Mouse (Mus musculus) midbrain, embryonic 11.5 days (tissue): ENCODE results near the gene 1700028K03Rik. TPM values are rescaled to one million over a fixed set of nuclear protein-coding genes. Genes with fewer than 3 reads are reported as not detected.

ENCODE experiments used
- ATAC-seq: fragments of 200-750 bp; cut with Nextera tagmentation; 2 replicates; pipeline ENCODE4 v1.8.0; 2017; ENCODE audit warnings: moderate TSS enrichment, moderate library complexity; ENCODE audit not compliant: low FRiP score
- DNase-seq: peaks from one replicate; pipeline ENCODE4 v3.0.0; 2015; ENCODE audit warnings: low spot score; ENCODE audit errors: missing footprints
- H3K27ac ChIP-seq: fragments of 300-500 bp; sonication (generic); 2 replicates; pipeline ENCODE4 v1.5.1; 2014; ENCODE audit warnings: low read depth, low read length
- H3K27me3 ChIP-seq: fragments of 300-500 bp; sonication (generic); 2 replicates; pipeline ENCODE4 v1.6.1; 2014; ENCODE audit warnings: mild to moderate bottlenecking, low read length, moderate library complexity, mixed read lengths; ENCODE audit not compliant: control insufficient read depth, insufficient read depth
- H3K36me3 ChIP-seq: fragments of 300-500 bp; sonication (generic); 2 replicates; pipeline ENCODE4 v1.6.1; 2014; ENCODE audit warnings: mild to moderate bottlenecking, low read length, moderate library complexity, mixed read lengths; ENCODE audit not compliant: control insufficient read depth, insufficient read depth
- H3K4me1 ChIP-seq: fragments of 300-500 bp; sonication (generic); 2 replicates; pipeline ENCODE4 v1.6.1; 2014; ENCODE audit warnings: low read length; ENCODE audit not compliant: control insufficient read depth, insufficient read depth
- H3K4me2 ChIP-seq: fragments of 300-500 bp; sonication (generic); 2 replicates; pipeline ENCODE4 v1.6.1; 2014; ENCODE audit warnings: mild to moderate bottlenecking, moderate library complexity
- H3K4me3 ChIP-seq: fragments of 300-500 bp; sonication (generic); 2 replicates; pipeline ENCODE4 v1.5.1; 2014; ENCODE audit warnings: low read depth, low read length
- H3K9ac ChIP-seq: fragments of 300-500 bp; sonication (generic); 2 replicates; pipeline ENCODE4 v1.6.1; 2014; ENCODE audit warnings: low read length
- H3K9me3 ChIP-seq: fragments of 300-500 bp; sonication (generic); 2 replicates; pipeline ENCODE4 v1.6.1; 2016; ENCODE audit warnings: low read length; ENCODE audit not compliant: control insufficient read depth
- WGBS: fragments of 180-500 bp; shearing (Covaris S2); extraction: QIAGEN DNeasy Blood & Tissue Kit; methylation state at CpG from one replicate; pipeline ENCODE4 v1.1.7; 2014; 5-methylcytosine and 5-hydroxymethylcytosine counted together
- polyA plus RNA-seq: library from polyadenylated mRNA; unstranded; fragments of >200 nt; fragmentation: Nextera tagmentation; extraction: Ambion mirVana; gene quantifications from 2 replicates; pipeline ENCODE4 v1.2.1, GENCODE M21; 2014

1700028K03Rik gene
- 0.19 and 0.22 TPM in 2 replicates for polyA plus RNA-seq

- Histone ChIP-seq H3K9ac (no peak within 1 kb of the TSS), H3K4me3 (no peak within 1 kb of the TSS), H3K4me1 (no peaks in the 10 kb centered on the region), H3K4me2 (no peak within 1 kb of the TSS), H3K27me3 (no peaks in the 10 kb centered on the region), H3K27ac (no peak within 1 kb of the TSS), H3K36me3 (no peaks in the 10 kb centered on the region), H3K9me3 (no peaks in the 10 kb centered on the region)
- DNase-seq (no peak), ATAC-seq (no peak)
- 75% methylated on average over 15 of the region's 15 CpGs for WGBS
Measured at GRCm38 (mm10) chr5:107534581-107534980, at the start of gene 1700028K03Rik. Gene 1700028K03Rik (plus strand): TSS chr5:107534709.

GRCm38 (mm10) chr5:107488996-107489395, 45.5 kb upstream of the 1700028K03Rik start:
- Histone ChIP-seq H3K27ac (no peak overlapping the region), H3K4me1 (no peaks in the 10 kb centered on the region), H3K36me3 (no peaks in the 10 kb centered on the region), H3K4me3 (no peak overlapping the region), H3K4me2 (no peak overlapping the region), H3K9ac (no peak overlapping the region), H3K27me3 (no peaks in the 10 kb centered on the region), H3K9me3 (no peaks in the 10 kb centered on the region)
- no peak for DNase-seq
- peak; percentile 33; the same call in 1 of the 2 replicates for ATAC-seq
- 83% methylated on average over 4 of the region's 4 CpGs for WGBS

- WGBS = 77% methylated on average over 9 of the region's 9 CpGs
- Histone ChIP-seq H3K4me3 (no peak overlapping the region), H3K4me2 (no peak overlapping the region), H3K27ac (no peak overlapping the region), H3K4me1 (no peaks in the 10 kb centered on the region), H3K9ac (no peak overlapping the region), H3K36me3 (no peaks in the 10 kb centered on the region), H3K27me3 (no peaks in the 10 kb centered on the region), H3K9me3 (no peaks in the 10 kb centered on the region)
- no peak for ATAC-seq
- no peak for DNase-seq
Measured at GRCm38 (mm10) chr5:107491036-107491435, 43.5 kb upstream of the 1700028K03Rik start.

GRCm38 (mm10) chr5:107492471-107492870, 42.0 kb upstream of the 1700028K03Rik start:
- WGBS = 91% methylated on average over 2 of the region's 2 CpGs

GRCm38 (mm10) chr5:107494759-107495158, 39.8 kb upstream of the 1700028K03Rik start:
- no peaks in the 10 kb centered on the region for H3K27me3 ChIP-seq
- DNase-seq (no peak), ATAC-seq (no peak)
- H3K9ac ChIP-seq = no peak overlapping the region
- no peak overlapping the region for H3K4me2 ChIP-seq
- H3K27ac ChIP-seq = no peak overlapping the region
- H3K9me3 ChIP-seq = no peaks in the 10 kb centered on the region
- no peaks in the 10 kb centered on the region for H3K36me3 ChIP-seq
- H3K4me1 ChIP-seq = peaks cover 10% of the 10 kb centered on the region; the same call in 1 of the 2 replicates
- over 99% methylated on average over 5 of the region's 5 CpGs for WGBS
- H3K4me3 ChIP-seq = no peak overlapping the region

More at GRCm38 (mm10) chr5:107492471-107492870, 42.0 kb upstream of the 1700028K03Rik start:
- Histone ChIP-seq H3K27me3 (no peaks in the 10 kb centered on the region), H3K9ac (no peak overlapping the region), H3K4me1 (peaks cover 1% of the 10 kb centered on the region; the same call in 1 of the 2 replicates), H3K9me3 (no peaks in the 10 kb centered on the region), H3K27ac (no peak overlapping the region), H3K4me2 (no peak overlapping the region), H3K36me3 (no peaks in the 10 kb centered on the region), H3K4me3 (no peak overlapping the region)
- ATAC-seq (no peak), DNase-seq (no peak)

GRCm38 (mm10) chr5:107496047-107496446, 38.5 kb upstream of the 1700028K03Rik start:
- WGBS = 84% methylated on average over 2 of the region's 2 CpGs
- Histone ChIP-seq H3K36me3 (no peaks in the 10 kb centered on the region), H3K27me3 (no peaks in the 10 kb centered on the region), H3K4me1 (peaks cover 10% of the 10 kb centered on the region; the same call in 1 of the 2 replicates), H3K27ac (no peak overlapping the region; the same call in 1 of the 2 replicates), H3K9me3 (no peaks in the 10 kb centered on the region), H3K4me2 (no peak overlapping the region), H3K9ac (no peak overlapping the region), H3K4me3 (no peak overlapping the region)
- ATAC-seq (no peak), DNase-seq (peak; percentile 83)

- no peaks in the 10 kb centered on the region for H3K36me3 ChIP-seq
- peak; percentile 96 for DNase-seq
- peak overlapping the region; percentile 38 for H3K9ac ChIP-seq
- peak overlapping the region; percentile 37 for H3K4me2 ChIP-seq
- H3K9me3 ChIP-seq = no peaks in the 10 kb centered on the region
- peaks cover 10% of the 10 kb centered on the region; the same call in 1 of the 2 replicates for H3K4me1 ChIP-seq
- ATAC-seq = peak; percentile 95
- H3K27ac ChIP-seq = peak overlapping the region; percentile 50
- peak overlapping the region; percentile 8; the same call in 1 of the 2 replicates for H3K4me3 ChIP-seq
- WGBS = 46% methylated on average over 10 of the region's 10 CpGs
- no peaks in the 10 kb centered on the region for H3K27me3 ChIP-seq
Measured at GRCm38 (mm10) chr5:107497519-107498501, 36.7 kb upstream of the 1700028K03Rik start.

GRCm38 (mm10) chr5:107498806-107499310, 35.7 kb upstream of the 1700028K03Rik start:
- H3K4me3 ChIP-seq = no peak overlapping the region
- H3K9ac ChIP-seq = peak overlapping the region; percentile 20; the same call in 1 of the 2 replicates
- 71% methylated on average over 5 of the region's 5 CpGs for WGBS

More at GRCm38 (mm10) chr5:107498806-107499310, 35.7 kb upstream of the 1700028K03Rik start:
- no peaks in the 10 kb centered on the region for H3K9me3 ChIP-seq
- no peaks in the 10 kb centered on the region for H3K36me3 ChIP-seq
- DNase-seq (peak; percentile 84), ATAC-seq (no peak)
- no peak overlapping the region for H3K27ac ChIP-seq
- H3K4me1 ChIP-seq = peaks cover 10% of the 10 kb centered on the region; the same call in 1 of the 2 replicates
- no peaks in the 10 kb centered on the region for H3K27me3 ChIP-seq
- H3K4me2 ChIP-seq = peak overlapping the region; percentile 29
